Mouse (Mus musculus) liver, embryonic 16.5 days (tissue): Measurements from ENCODE around the gene Pvr. TPM values are rescaled to one million over a fixed set of nuclear protein-coding genes. Genes with fewer than 3 reads are reported as not detected.
"Not testable (repeated sequence)": the region's sequence is repeated elsewhere in the genome, so short reads cannot be mapped to it uniquely, and the experiment has no call there.

Source experiments
- ATAC-seq: fragments of 200-750 bp; cut with Nextera tagmentation; 2 replicates; pipeline ENCODE4 v1.8.0; 2017; ENCODE audit warnings: low read depth, mild to moderate bottlenecking, moderate number of reproducible peaks, moderate library complexity
- H3K27ac ChIP-seq: fragments of 300-500 bp; sonication (generic); 2 replicates; pipeline ENCODE4 v1.5.1; 2014; ENCODE audit warnings: mild to moderate bottlenecking, low read length
- H3K27me3 ChIP-seq: fragments of 300-500 bp; sonication (generic); 2 replicates; pipeline ENCODE4 v1.6.1; 2014; ENCODE audit warnings: low read depth, low read length, mixed read lengths; ENCODE audit not compliant: control insufficient read depth, insufficient read depth
- H3K36me3 ChIP-seq: fragments of 300-500 bp; sonication (generic); 2 replicates; pipeline ENCODE4 v1.6.1; 2014; ENCODE audit warnings: mild to moderate bottlenecking; ENCODE audit not compliant: control insufficient read depth, insufficient read depth
- H3K4me1 ChIP-seq: fragments of 300-500 bp; sonication (generic); 2 replicates; pipeline ENCODE4 v1.6.1; 2014; ENCODE audit warnings: low read depth, low read length, mixed read lengths; ENCODE audit not compliant: control insufficient read depth
- H3K4me2 ChIP-seq: fragments of 300-500 bp; sonication (generic); 2 replicates; pipeline ENCODE4 v1.6.1; 2014; ENCODE audit warnings: low read depth, low read length, mixed read lengths
- H3K4me3 ChIP-seq: fragments of 300-500 bp; sonication (generic); 2 replicates; pipeline ENCODE4 v1.5.1; 2014; ENCODE audit warnings: low read depth, mild to moderate bottlenecking, low read length
- H3K9ac ChIP-seq: fragments of 300-500 bp; sonication (generic); 2 replicates; pipeline ENCODE4 v1.6.1; 2014; ENCODE audit warnings: low read depth, low read length
- H3K9me3 ChIP-seq: fragments of 300-500 bp; sonication (generic); replicated peaks from 2 replicates; pipeline ENCODE4 v1.6.1; 2016; ENCODE audit warnings: low read length; ENCODE audit not compliant: control insufficient read depth
- WGBS: fragments of 180-500 bp; shearing (Covaris S2); extraction: QIAGEN DNeasy Blood & Tissue Kit; methylation state at CpG from one replicate; pipeline ENCODE4 v1.1.7; 2014; ENCODE audit not compliant: insufficient replicate concordance; 5-methylcytosine and 5-hydroxymethylcytosine counted together
- polyA plus RNA-seq: library from polyadenylated mRNA; unstranded; fragments of >200 nt; fragmentation: Nextera tagmentation; extraction: Ambion mirVana; gene quantifications from 2 replicates; pipeline ENCODE4 v1.2.1, GENCODE M21; 2015

Gene Pvr
- polyA plus RNA-seq, 1 experiment from 2014 or later, result 3.6 TPM

- no peak overlapping the region for H3K9ac ChIP-seq
- H3K4me1 ChIP-seq, result no peaks in the 10 kb centered on the region; the same call in none of the 2 replicates
- peaks cover 2% of the 10 kb centered on the region; the same call in 1 of the 2 replicates for H3K27me3 ChIP-seq
- 63% methylated on average over 11 of the region's 11 CpGs for WGBS
- no peak for ATAC-seq
- no peak overlapping the region for H3K4me2 ChIP-seq
- H3K36me3 ChIP-seq, result no peaks in the 10 kb centered on the region
- no peak overlapping the region for H3K4me3 ChIP-seq
- H3K27ac ChIP-seq, result no peak overlapping the region
- no peaks in the 10 kb centered on the region for H3K9me3 ChIP-seq
Observed at GRCm38 (mm10) chr7:19937229-19937821, 16.4 kb upstream of the Pvr start.

DNA sequence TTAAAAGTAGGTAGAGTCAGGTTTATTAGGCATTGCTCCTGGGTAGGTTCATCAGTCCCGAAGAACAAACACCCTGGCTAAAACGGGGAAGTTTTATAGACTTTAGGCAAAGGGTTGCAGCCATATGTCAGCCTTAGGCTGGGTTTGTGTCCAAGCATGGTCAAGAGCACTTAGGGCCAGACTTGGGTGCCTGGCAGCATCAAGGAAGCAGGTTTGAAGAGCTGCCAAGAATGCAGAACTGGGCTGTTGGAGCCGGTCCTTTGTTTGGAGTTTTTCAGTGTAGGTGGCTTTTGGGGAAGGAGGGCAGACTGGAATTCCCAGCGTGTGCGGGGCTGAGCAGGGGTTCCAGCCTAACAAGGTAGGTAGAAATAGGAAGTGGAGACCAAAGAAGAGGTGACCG is 15.0 kb upstream of the Pvr start:
- no peaks in the 10 kb centered on the region for H3K9me3 ChIP-seq
- no peak overlapping the region for H3K4me3 ChIP-seq
- ATAC-seq, result no peak
- H3K4me1 ChIP-seq, result no peaks in the 10 kb centered on the region; the same call in none of the 2 replicates
- peaks cover 2% of the 10 kb centered on the region; the same call in 1 of the 2 replicates for H3K27me3 ChIP-seq
- H3K4me2 ChIP-seq, result no peak overlapping the region
- H3K36me3 ChIP-seq, result no peaks in the 10 kb centered on the region
- 33% methylated on average over 6 of the region's 6 CpGs for WGBS
- H3K9ac ChIP-seq, result no peak overlapping the region
- no peak overlapping the region; the same call in 1 of the 2 replicates for H3K27ac ChIP-seq

GRCm38 (mm10) chr7:19935171-19935751 is 14.3 kb upstream of the Pvr start:
- WGBS, result 14% methylated on average over 20 of the region's 20 CpGs
- Histone ChIP-seq H3K9ac (no peak overlapping the region), H3K4me2 (peak overlapping the region; percentile 25; the same call in 1 of the 2 replicates), H3K4me3 (0 out of 2 replicates have a peak overlapping the region, but pooled peaks have one; percentile 1), H3K27me3 (peaks cover 2% of the 10 kb centered on the region; the same call in 1 of the 2 replicates), H3K9me3 (no peaks in the 10 kb centered on the region), H3K4me1 (no peaks in the 10 kb centered on the region; the same call in none of the 2 replicates), H3K27ac (peak overlapping the region; percentile 67), H3K36me3 (no peaks in the 10 kb centered on the region)
- ATAC-seq, result peak; percentile 58

DNA sequence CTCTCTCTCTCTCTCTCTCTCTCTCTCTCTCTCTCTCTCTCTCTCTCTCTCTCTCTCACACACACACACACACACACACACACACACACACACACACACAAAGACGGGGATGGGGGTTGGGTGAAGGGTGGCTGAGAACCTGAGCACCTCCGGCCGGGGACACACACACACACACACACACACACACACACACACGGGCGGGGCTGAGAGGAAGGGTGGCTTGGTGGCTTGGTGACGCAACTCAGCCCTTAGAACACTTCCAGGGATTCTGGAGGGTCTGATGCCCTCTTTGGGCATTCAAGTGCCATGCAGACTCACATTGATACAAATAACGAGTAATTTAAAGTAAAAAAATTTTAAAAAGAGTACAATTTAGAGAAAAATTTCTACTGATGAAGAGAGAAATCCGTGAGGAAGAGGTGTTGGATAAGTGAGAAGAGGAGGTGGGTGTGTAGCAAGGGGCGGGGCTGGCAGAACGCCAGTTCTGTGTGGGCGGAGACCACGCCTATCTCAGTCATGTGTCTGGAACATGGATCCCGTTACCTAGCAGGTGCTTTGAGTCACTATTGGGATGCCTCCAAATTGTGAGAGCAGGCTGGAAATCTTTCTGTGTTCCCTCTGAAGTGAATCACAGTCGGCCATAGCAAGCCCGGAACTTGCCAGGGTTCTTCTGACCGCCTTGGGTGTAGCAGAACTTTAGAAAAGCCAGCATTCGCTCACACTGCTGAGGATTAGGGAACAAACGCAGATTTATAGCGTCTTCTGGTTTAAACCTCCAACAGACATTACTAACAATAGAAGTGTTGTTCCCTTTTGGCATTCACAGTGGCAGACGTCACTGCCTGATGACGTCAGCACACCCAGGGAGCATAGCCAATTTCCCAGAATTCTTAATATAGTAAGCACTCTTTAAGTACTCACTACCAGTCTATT is 12.2 kb upstream of the Pvr start:
- Histone ChIP-seq H3K4me2 (peak overlapping the region; percentile 35), H3K27me3 (peaks cover 2% of the 10 kb centered on the region; the same call in 1 of the 2 replicates), H3K4me3 (0 out of 2 replicates have a peak overlapping the region, but pooled peaks have one; percentile 4), H3K36me3 (no peaks in the 10 kb centered on the region), H3K9me3 (no peaks in the 10 kb centered on the region), H3K27ac (no peak overlapping the region), H3K4me1 (no peaks in the 10 kb centered on the region; the same call in none of the 2 replicates), H3K9ac (no peak overlapping the region)
- WGBS, result 7% methylated on average over 21 of the region's 21 CpGs
- peak; percentile 65 for ATAC-seq

GRCm38 (mm10) chr7:19932133-19932876 is 11.3 kb upstream of the Pvr start:
- no peak for ATAC-seq
- Histone ChIP-seq H3K4me1 (no peaks in the 10 kb centered on the region; the same call in none of the 2 replicates), H3K4me2 (no peak overlapping the region), H3K9me3 (no peaks in the 10 kb centered on the region), H3K27me3 (peaks cover 2% of the 10 kb centered on the region; the same call in 1 of the 2 replicates), H3K9ac (no peak overlapping the region), H3K36me3 (no peaks in the 10 kb centered on the region), H3K4me3 (no peak overlapping the region), H3K27ac (no peak overlapping the region)
- WGBS, result 12% methylated on average over 13 of the region's 13 CpGs

DNA sequence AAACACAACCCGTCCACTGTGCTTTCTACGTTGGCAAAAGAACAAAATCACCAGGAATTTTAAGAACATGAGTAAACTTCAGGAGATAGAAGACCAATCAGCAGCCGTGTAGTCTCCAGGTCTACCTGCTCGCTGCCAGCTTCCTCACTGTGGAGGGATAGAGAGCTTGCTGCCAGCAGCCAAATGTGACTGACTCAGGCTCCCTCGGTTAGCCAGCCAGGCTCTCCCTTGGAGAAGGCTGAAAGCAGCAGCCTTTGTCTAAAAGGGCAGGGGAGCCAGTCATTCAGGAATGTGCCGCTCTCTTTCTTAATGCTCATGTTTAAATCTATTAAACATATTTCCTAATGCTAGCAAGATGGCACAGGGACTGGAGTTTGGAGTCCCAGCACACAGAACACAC is 9.5 kb upstream of the Pvr start:
- H3K27me3 ChIP-seq, H3K36me3 ChIP-seq, H3K4me2 ChIP-seq, H3K9ac ChIP-seq, H3K4me3 ChIP-seq, H3K27ac ChIP-seq, H3K4me1 ChIP-seq, H3K9me3 ChIP-seq, ATAC-seq: not testable (repeated sequence)
- WGBS, result 68% methylated on average over 6 of the region's 6 CpGs

GRCm38 (mm10) chr7:19928486-19928885 is 7.5 kb upstream of the Pvr start:
- Histone ChIP-seq H3K36me3 (no peaks in the 10 kb centered on the region), H3K27me3 (peaks cover 2% of the 10 kb centered on the region; the same call in 1 of the 2 replicates), H3K9ac (no peak overlapping the region), H3K27ac (no peak overlapping the region), H3K4me1 (no peaks in the 10 kb centered on the region; the same call in none of the 2 replicates), H3K4me3 (no peak overlapping the region), H3K4me2 (no peak overlapping the region), H3K9me3 (no peaks in the 10 kb centered on the region)
- ATAC-seq, result no peak
- 57% methylated on average over 5 of the region's 5 CpGs for whole genome bisulfite sequencing

GRCm38 (mm10) chr7:19926849-19927480 is 6.0 kb upstream of the Pvr start:
- no peaks in the 10 kb centered on the region for H3K4me1 ChIP-seq
- H3K4me2 ChIP-seq, result no peak overlapping the region
- H3K36me3 ChIP-seq, result no peaks in the 10 kb centered on the region
- H3K9me3 ChIP-seq, result no peaks in the 10 kb centered on the region
- H3K27me3 ChIP-seq, result no peaks in the 10 kb centered on the region
- H3K9ac ChIP-seq, result no peak overlapping the region
- no peak for ATAC-seq
- WGBS, result 31% methylated on average over 2 of the region's 2 CpGs
- H3K27ac ChIP-seq, result no peak overlapping the region
- H3K4me3 ChIP-seq, result no peak overlapping the region
